Mouse (Mus musculus) limb, embryonic 10.5 days (tissue): ENCODE measurements around the gene Phospho2. TPM values are rescaled to one million over a fixed set of nuclear protein-coding genes. Genes with fewer than 3 reads are reported as not detected.

ENCODE experiments used
- DNase-seq: peaks from one replicate; pipeline ENCODE4 v3.0.0-alpha.2; 2017; ENCODE audit warnings: low spot score
- H3K27ac ChIP-seq: fragments of 300-500 bp; sonication (generic); 2 replicates; pipeline ENCODE4 v1.5.1; 2016; ENCODE audit warnings: mild to moderate bottlenecking
- H3K27me3 ChIP-seq: fragments of 300-500 bp; sonication (generic); 2 replicates; pipeline ENCODE4 v1.6.1; 2016; ENCODE audit warnings: low read depth, mild to moderate bottlenecking; ENCODE audit not compliant: poor library complexity, severe bottlenecking
- H3K36me3 ChIP-seq: fragments of 300-500 bp; sonication (generic); 2 replicates; pipeline ENCODE4 v1.6.1; 2016; ENCODE audit warnings: mild to moderate bottlenecking, moderate library complexity
- H3K4me1 ChIP-seq: fragments of 300-500 bp; sonication (generic); 2 replicates; pipeline ENCODE4 v1.6.1; 2016
- H3K4me3 ChIP-seq: fragments of 300-500 bp; sonication (generic); 2 replicates; pipeline ENCODE4 v1.5.1; 2016; ENCODE audit warnings: mild to moderate bottlenecking, moderate library complexity
- H3K9me3 ChIP-seq: fragments of 300-500 bp; sonication (generic); replicated peaks from 2 replicates; pipeline ENCODE4 v1.6.1; 2016; ENCODE audit warnings: mild to moderate bottlenecking
- WGBS: fragments of 180-500 bp; shearing (Covaris S2); methylation state at CpG from one replicate; pipeline ENCODE4 v1.1.7; 2016; 5-methylcytosine and 5-hydroxymethylcytosine counted together
- polyA plus RNA-seq: library from polyadenylated mRNA; unstranded; fragments of >200 nt; fragmentation: Nextera tagmentation; extraction: Ambion mirVana; gene quantifications from 2 replicates; pipeline ENCODE4 v1.2.1, GENCODE M21; 2016

Phospho2 gene
- polyA plus RNA-seq, 1 experiment from 2014 or later: 27.1 TPM

GRCm38 (mm10) chr2:69830116-69830515 lies 40.7 kb downstream of the Phospho2 start:
- Histone ChIP-seq H3K27me3 (no peaks in the 10 kb centered on the region), H3K36me3 (peaks cover 83% of the 10 kb centered on the region), H3K4me3 (no peak overlapping the region), H3K4me1 (no peaks in the 10 kb centered on the region), H3K27ac (no peak overlapping the region), H3K9me3 (no peaks in the 10 kb centered on the region)
- WGBS: 90% methylated on average over 8 of the region's 8 CpGs
- DNase-seq: no peak

GRCm38 (mm10) chr2:69837244-69837967 lies 48.0 kb downstream of the Phospho2 start:
- peaks cover 47% of the 10 kb centered on the region for H3K36me3 ChIP-seq
- H3K9me3 ChIP-seq: no peaks in the 10 kb centered on the region
- H3K4me3 ChIP-seq: no peak overlapping the region
- peaks cover 4% of the 10 kb centered on the region; the same call in 1 of the 2 replicates for H3K4me1 ChIP-seq
- no peak for DNase-seq
- H3K27me3 ChIP-seq: no peaks in the 10 kb centered on the region
- 74% methylated on average over 7 of the region's 7 CpGs for WGBS
- H3K27ac ChIP-seq: no peak overlapping the region

- Histone ChIP-seq H3K9me3 (no peaks in the 10 kb centered on the region), H3K36me3 (peaks cover 41% of the 10 kb centered on the region), H3K27ac (no peak overlapping the region), H3K27me3 (no peaks in the 10 kb centered on the region), H3K4me3 (no peak overlapping the region), H3K4me1 (peaks cover 4% of the 10 kb centered on the region; the same call in 1 of the 2 replicates)
- no peak for DNase-seq
- WGBS: 51% methylated on average over 3 of the region's 3 CpGs
These were observed 48.6 kb downstream of the Phospho2 start for GRCm38 (mm10) chr2:69837996-69838395.

GRCm38 (mm10) chr2:69838707-69839106 lies 49.3 kb downstream of the Phospho2 start:
- no peaks in the 10 kb centered on the region for H3K9me3 ChIP-seq
- H3K27me3 ChIP-seq: no peaks in the 10 kb centered on the region
- DNase-seq: no peak
- H3K4me1 ChIP-seq: peaks cover 4% of the 10 kb centered on the region; the same call in 1 of the 2 replicates
- H3K27ac ChIP-seq: no peak overlapping the region
- H3K36me3 ChIP-seq: peaks cover 34% of the 10 kb centered on the region
- H3K4me3 ChIP-seq: no peak overlapping the region

- Histone ChIP-seq H3K27me3 (no peaks in the 10 kb centered on the region), H3K4me1 (peaks cover 4% of the 10 kb centered on the region; the same call in 1 of the 2 replicates), H3K27ac (no peak overlapping the region), H3K9me3 (no peaks in the 10 kb centered on the region), H3K36me3 (peaks cover 19% of the 10 kb centered on the region), H3K4me3 (no peak overlapping the region)
- DNase-seq: no peak
- WGBS: 41% methylated on average over 6 of the region's 6 CpGs
These were observed 50.8 kb downstream of the Phospho2 start for GRCm38 (mm10) chr2:69840261-69840660.

- Histone ChIP-seq H3K4me3 (no peak overlapping the region), H3K4me1 (no peaks in the 10 kb centered on the region; the same call in 1 of the 2 replicates), H3K9me3 (no peaks in the 10 kb centered on the region), H3K27me3 (no peaks in the 10 kb centered on the region), H3K27ac (no peak overlapping the region), H3K36me3 (no peaks in the 10 kb centered on the region)
- WGBS: 79% methylated on average over 6 of the region's 6 CpGs
- no peak for DNase-seq
These were observed 59.8 kb downstream of the Phospho2 start for GRCm38 (mm10) chr2:69849215-69849614.

Other genes starting within 250 kb of the Phospho2 start
- 0.15 and 0.18 TPM in 2 replicates for gene Lrp2, start 203.6 kb upstream of the Phospho2 start, polyA plus RNA-seq
- gene Bbs5, start 142.5 kb upstream of the Phospho2 start, polyA plus RNA-seq: 16.1 and 16.8 TPM in 2 replicates
- gene Klhl41, start 119.5 kb upstream of the Phospho2 start, polyA plus RNA-seq: 0.30 and 1.1 TPM in 2 replicates
- 15.0 and 15.9 TPM in 2 replicates for gene Fastkd1, start 76.1 kb upstream of the Phospho2 start, polyA plus RNA-seq
- 109 and 135 TPM in 2 replicates for gene Ppig, start 67.1 kb upstream of the Phospho2 start, polyA plus RNA-seq
- gene Ccdc173, start within 50 bp of the Phospho2 start, polyA plus RNA-seq: 1.3 and 2.1 TPM in 2 replicates
- 24.8 and 30.8 TPM in 2 replicates for gene Klhl23, start 32.3 kb downstream of the Phospho2 start, polyA plus RNA-seq
- 322 and 347 TPM in 2 replicates for gene Ssb, start 71.9 kb downstream of the Phospho2 start, polyA plus RNA-seq
- 44.5 and 47.3 TPM in 2 replicates for gene Mettl5, start 96.0 kb downstream of the Phospho2 start, polyA plus RNA-seq
- 13.6 and 13.8 TPM in 2 replicates for gene Ubr3, start 107.6 kb downstream of the Phospho2 start, polyA plus RNA-seq
- gene Myo3b, start 249.5 kb downstream of the Phospho2 start, polyA plus RNA-seq: not detected in 2 replicates